Mouse (Mus musculus) cerebellum, adult 11 months (tissue): ENCODE data around the gene Cdip1.

ENCODE experiments used
- DNase-seq: peaks from one replicate; pipeline ENCODE4 v3.0.0; 2022

Cdip1 gene

DNA sequence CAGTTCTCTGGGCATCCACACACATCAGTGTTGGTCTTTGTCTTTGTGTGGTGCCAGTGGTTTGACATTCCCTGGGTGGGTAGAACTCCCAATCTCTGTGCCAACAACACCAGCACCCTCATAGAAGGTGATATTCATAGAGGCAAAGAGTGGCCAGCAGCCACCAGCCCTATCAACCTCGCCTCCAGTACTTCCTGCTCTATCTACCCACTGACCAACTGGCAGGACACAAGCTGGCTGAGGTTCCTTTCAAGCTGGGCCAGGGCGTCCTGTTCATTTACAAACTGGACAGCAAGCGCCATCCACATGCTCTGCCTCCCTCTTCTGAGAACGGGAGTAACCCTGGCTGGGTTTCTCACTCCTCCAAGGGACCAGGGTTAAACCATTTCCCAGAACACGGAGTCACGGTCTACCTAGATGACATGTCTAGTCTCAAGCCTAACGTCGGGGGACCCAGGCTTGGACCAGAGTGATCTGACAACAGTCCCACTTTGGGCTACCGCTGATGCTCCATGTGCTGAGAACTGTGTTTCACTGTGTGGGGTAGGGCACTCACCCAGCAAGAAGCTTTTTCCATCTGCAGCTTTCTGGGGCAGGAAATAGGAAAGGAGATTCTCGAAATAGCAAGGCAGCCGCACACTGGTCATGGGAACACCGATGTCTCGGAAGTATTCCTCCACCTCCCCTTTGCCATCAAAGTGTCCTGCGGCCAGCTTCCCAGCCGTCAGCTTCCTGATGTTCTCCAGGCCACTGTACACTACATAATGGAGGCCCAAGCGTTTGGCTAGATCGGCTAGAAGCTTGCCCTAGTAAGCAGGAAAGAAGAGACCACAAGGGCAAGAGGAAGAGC lies 76.0 kb downstream of the Cdip1 start:
- peak; percentile 63 for DNase-seq

DNA sequence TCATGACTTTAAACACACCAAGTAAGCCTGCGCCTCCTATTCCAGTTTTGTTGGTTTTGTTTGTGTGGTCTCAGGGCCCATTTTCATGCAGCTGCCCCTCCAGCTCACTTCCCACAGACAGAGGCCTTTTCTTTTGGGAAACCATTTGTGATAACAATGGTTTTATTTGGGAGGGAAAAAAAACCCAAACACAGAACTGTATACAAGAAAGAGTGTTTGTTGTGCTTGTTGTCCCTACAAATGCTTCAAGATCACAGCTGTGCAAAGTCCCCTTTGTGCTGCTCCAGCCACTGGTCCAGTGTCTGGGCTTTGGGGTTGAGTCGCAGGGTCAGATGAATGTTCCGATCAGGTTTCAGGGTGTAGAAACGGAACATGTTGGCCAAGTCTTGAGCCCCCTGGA lies 78.9 kb downstream of the Cdip1 start:
- no peak for DNase-seq

DNA sequence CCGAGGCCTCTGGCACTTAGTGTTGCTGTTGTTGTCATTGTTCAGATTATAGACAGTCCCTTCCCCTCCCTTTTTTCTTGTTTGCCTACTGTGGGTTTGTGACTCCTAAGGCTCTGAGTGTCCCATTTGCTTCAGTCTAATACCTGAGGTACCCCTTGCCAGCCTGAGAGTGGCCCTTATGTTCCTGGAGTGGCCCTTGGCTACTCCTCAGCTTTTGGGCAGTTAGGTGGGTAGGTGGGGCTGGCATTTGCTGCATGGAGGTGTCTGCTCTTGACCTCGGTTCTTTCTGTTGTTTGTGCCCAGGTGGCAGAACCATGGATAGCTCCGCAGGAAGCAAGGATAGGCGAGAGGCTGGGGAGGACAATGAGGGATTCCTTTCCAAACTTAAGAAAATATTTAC lies 84.6 kb downstream of the Cdip1 start:
- DNase-seq: no peak

DNA sequence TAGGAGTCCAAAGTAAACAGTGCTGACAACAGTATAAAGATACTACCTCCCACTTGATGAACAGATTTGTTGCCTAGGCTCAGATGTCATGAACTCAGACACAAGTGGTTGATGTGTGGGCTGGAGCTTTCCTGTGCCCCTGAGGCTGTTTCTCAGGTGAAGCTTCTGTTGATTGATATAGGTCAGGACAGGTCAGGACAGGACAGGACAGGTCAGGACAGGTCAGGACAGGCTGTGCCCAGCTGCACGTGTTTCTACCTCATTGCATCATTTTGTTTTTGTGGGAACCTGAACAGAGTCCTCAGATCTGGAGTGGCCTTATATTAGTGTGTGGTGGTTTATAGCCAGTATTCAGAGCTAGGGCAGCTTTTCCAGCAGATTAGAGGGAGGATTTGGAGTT lies 87.4 kb downstream of the Cdip1 start:
- no peak for DNase-seq

DNA sequence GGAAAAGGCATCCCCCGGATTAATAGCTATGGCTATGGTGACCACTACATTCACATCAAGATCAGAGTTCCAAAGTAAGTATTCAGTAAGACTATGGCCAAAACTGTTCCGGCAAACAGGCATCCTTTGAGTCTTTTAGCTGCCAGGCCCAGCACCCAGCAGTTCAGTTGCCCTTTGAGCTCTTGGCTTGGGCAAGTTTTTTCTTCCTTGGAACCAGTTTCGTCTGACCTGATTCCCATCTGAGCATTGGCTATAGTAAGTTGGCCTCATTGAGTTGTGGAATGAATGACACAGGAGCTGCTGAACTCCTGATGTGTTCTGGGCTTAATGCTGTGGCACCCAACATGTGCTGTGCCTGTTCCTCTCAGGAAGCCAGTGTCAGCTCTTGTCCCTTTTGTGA lies 88.9 kb downstream of the Cdip1 start:
- DNase-seq: no peak
